Comparison of ENCODE assay signal across 10 mouse cellular contexts in genomic region chr10:76391786-76392185, GRCm38 (mm10). TPM values are rescaled to one million over a fixed set of nuclear protein-coding genes. Genes with fewer than 3 reads are reported as not detected.
DNase-seq lines count a peak whose midpoint lies in the region; ATAC-seq and TF ChIP-seq lines count a peak whose summit lies in the region.
"Had no signal": no experiment of that assay in that cellular context is flagged by ENCODE, and none has a peak within 500 bp of the region (broad histone marks: within the 10 kb centered on the region; RNA-seq: fewer than 3 reads in every experiment).

No protein-coding gene starts in this region.

- no peaks in the 10 kb centered on the region for H3K9me3 ChIP-seq in kidney, embryonic 15.5 days (replicated peaks)
- H3K9me3 ChIP-seq in MEL (replicated peaks; ENCODE audit: insufficient read depth, low read length), result no peaks in the 10 kb centered on the region
- H3K9me3 ChIP-seq: embryonic facial prominence, embryonic 15.5 days had no signal

- no peaks in the 10 kb centered on the region for H3K27me3 ChIP-seq in kidney, adult 2 months (replicated peaks; ENCODE audit: control insufficient read depth, insufficient read depth, low read length)
- H3K27me3 ChIP-seq in kidney, embryonic 15.5 days, result no peaks in the 10 kb centered on the region
- no peaks in the 10 kb centered on the region for H3K27me3 ChIP-seq in MEL (ENCODE audit: control insufficient read depth in 1 of 2, insufficient read depth in 2 of 2, low read length in 2 of 2)
- H3K27me3 ChIP-seq in cerebellum, adult 2 months (ENCODE audit: control insufficient read depth, insufficient read depth, low read length), result no peaks in the 10 kb centered on the region
- H3K27me3 ChIP-seq: embryonic facial prominence, embryonic 15.5 days had no signal

- TF ChIP-seq RAD21 in MEL (IDR thresholded peaks at IDR 0.05; ENCODE audit: low read depth, low read length), result no peak

- no peak overlapping the region for H3K4me2 ChIP-seq in kidney, embryonic 15.5 days
- H3K4me2 ChIP-seq: embryonic facial prominence, embryonic 15.5 days had no signal

- WGBS in kidney, adult 2 months, result 86% methylated on average over 9 of the region's 9 CpGs
- 88% methylated on average over 9 of the region's 9 CpGs for WGBS in kidney, embryonic 15.5 days
- WGBS in cerebellum, adult 2 months, result 76% methylated on average over 9 of the region's 9 CpGs
- WGBS in olfactory bulb, adult 2 months, result 86% methylated on average over 9 of the region's 9 CpGs

- H3K9ac ChIP-seq in kidney, embryonic 15.5 days, result no peak overlapping the region
- no peak overlapping the region for H3K9ac ChIP-seq in MEL (ENCODE audit: control insufficient read depth, low read depth, low read length, poor library complexity, severe bottlenecking)
- H3K9ac ChIP-seq: embryonic facial prominence, embryonic 15.5 days had no signal

- TF ChIP-seq EP300 in MEL (IDR thresholded peaks at IDR 0.05; ENCODE audit: low read depth in 1 of 2, low read length in 2 of 2), result no peak

- H3K27ac ChIP-seq in kidney, adult 2 months (ENCODE audit: insufficient read depth, low read depth, low read length), result no peak overlapping the region
- no peak overlapping the region for H3K27ac ChIP-seq in kidney, embryonic 15.5 days
- no peak overlapping the region for H3K27ac ChIP-seq in MEL (ENCODE audit: control insufficient read depth, low read depth, low read length)
- H3K27ac ChIP-seq in cerebellum, adult 2 months (ENCODE audit: insufficient read depth, low read length), result no peak overlapping the region
- H3K27ac ChIP-seq in olfactory bulb, adult 2 months (ENCODE audit: insufficient read depth, low read depth, low read length), result no peak overlapping the region
- H3K27ac ChIP-seq: embryonic facial prominence, embryonic 15.5 days had no signal

- H3K4me1 ChIP-seq in kidney, adult 2 months (ENCODE audit: control insufficient read depth, insufficient read depth, low read length), result no peaks in the 10 kb centered on the region
- H3K4me1 ChIP-seq in kidney, embryonic 15.5 days, result no peaks in the 10 kb centered on the region
- no peaks in the 10 kb centered on the region for H3K4me1 ChIP-seq in MEL (ENCODE audit: control insufficient read depth in 1 of 2, insufficient read depth in 2 of 2, low read length in 2 of 2)
- H3K4me1 ChIP-seq in cerebellum, adult 2 months (ENCODE audit: control insufficient read depth, insufficient read depth, low read length), result no peaks in the 10 kb centered on the region
- no peaks in the 10 kb centered on the region for H3K4me1 ChIP-seq in olfactory bulb, adult 2 months (ENCODE audit: control insufficient read depth, insufficient read depth, low read length)
- H3K4me1 ChIP-seq: embryonic facial prominence, embryonic 15.5 days had no signal

- peak; percentile 50 for DNase-seq in kidney, adult 2 months
- DNase-seq in MEL (ENCODE audit: low read depth, low spot score), result peak; percentile 17
- peak; percentile 48 to 62 for DNase-seq in cerebellum, adult 2 months
- peak; percentile 20 for DNase-seq in hindlimb bud, embryonic 11.5 days (ENCODE audit: extremely low spot score, low read depth, low spot score)
- no peak for DNase-seq in right cerebral cortex, adult 18-20 months
- no peak for DNase-seq in ovary, postnatal 36 days (ENCODE audit: low spot score)

- TF ChIP-seq CTCF in kidney, adult 2 months (conservative IDR thresholded peaks at IDR 0.05; ENCODE audit: insufficient read depth, insufficient read length, low read depth, low read length), result peak; percentile 59
- peak; percentile 44 to 65 (median 61) for TF ChIP-seq CTCF in MEL (IDR thresholded peaks at IDR 0.05 in 2 of 3, conservative IDR thresholded peaks at IDR 0.05 in 1 of 3; ENCODE audit: control insufficient read depth in 1 of 3, insufficient read depth in 1 of 3, low read depth in 2 of 3, low read length in 3 of 3, poor library complexity in 1 of 3, severe bottlenecking in 1 of 3)
- TF ChIP-seq CTCF in cerebellum, adult 2 months (IDR thresholded peaks at IDR 0.05; ENCODE audit: borderline replicate concordance, insufficient read depth, low read depth, low read length), result peak; percentile 72
- TF ChIP-seq CTCF in olfactory bulb, adult 2 months (IDR thresholded peaks at IDR 0.05; ENCODE audit: insufficient read depth, low read depth, low read length), result 0 out of 2 replicates have a peak, but pooled peaks have one; percentile 27

- TF ChIP-seq POLR2A in kidney, adult 2 months (IDR thresholded peaks at IDR 0.05; ENCODE audit: low read depth, low read length), result no peak
- no peak for TF ChIP-seq POLR2A in MEL (IDR thresholded peaks at IDR 0.05; ENCODE audit: control insufficient read depth in 1 of 2, insufficient read depth in 1 of 2, low read depth in 1 of 2, low read length in 2 of 2, poor library complexity in 1 of 2)
- TF ChIP-seq POLR2A in cerebellum, adult 2 months (IDR thresholded peaks at IDR 0.05; ENCODE audit: borderline replicate concordance, insufficient read depth, low read length), result no peak
- TF ChIP-seq POLR2A in olfactory bulb, adult 2 months (IDR thresholded peaks at IDR 0.05; ENCODE audit: insufficient read depth, low read depth, low read length), result no peak

- ATAC-seq in kidney, embryonic 15.5 days (replicated peaks; ENCODE audit: low FRiP score), result no peak

- no peak overlapping the region for H3K4me3 ChIP-seq in kidney, adult 2 months (ENCODE audit: insufficient read depth, low read depth, low read length)
- no peak overlapping the region for H3K4me3 ChIP-seq in kidney, embryonic 15.5 days (replicated peaks)
- H3K4me3 ChIP-seq in MEL (ENCODE audit: control insufficient read depth in 1 of 2, insufficient read depth in 1 of 2, low read depth in 2 of 2, low read length in 2 of 2), result no peak overlapping the region
- H3K4me3 ChIP-seq in cerebellum, adult 2 months (replicated peaks; ENCODE audit: insufficient read depth, low read depth, low read length), result no peak overlapping the region
- no peak overlapping the region for H3K4me3 ChIP-seq in olfactory bulb, adult 2 months (ENCODE audit: insufficient read depth, low read depth, low read length)
- H3K4me3 ChIP-seq: embryonic facial prominence, embryonic 15.5 days had no signal

- H3K36me3 ChIP-seq in kidney, adult 2 months (ENCODE audit: control insufficient read depth, insufficient read depth, low read length), result peaks cover 2% of the 10 kb centered on the region
- H3K36me3 ChIP-seq in kidney, embryonic 15.5 days, result peaks cover 88% of the 10 kb centered on the region
- peaks cover 0 to 30% of the 10 kb centered on the region in 2 experiments; a peak in 2 of 4 replicates for H3K36me3 ChIP-seq in MEL (ENCODE audit: control insufficient read depth in 1 of 2, insufficient read depth in 2 of 2, low read length in 2 of 2)

- no peaks in the 10 kb centered on the region; the same call in 1 of the 2 replicates for H3K79me2 ChIP-seq in MEL (ENCODE audit: control insufficient read depth, insufficient read depth, low read length, poor library complexity)

TF ChIP-seq in MEL, 35 proteins besides CTCF, POLR2A, EP300 and RAD21 (continues in another document):
- TF ChIP-seq ZNF384 (IDR thresholded peaks at IDR 0.05; ENCODE audit: low read depth, low read length) (no peak), MAFK (IDR thresholded peaks at IDR 0.05; ENCODE audit: borderline replicate concordance, low read depth, low read length) (no peak), CHD2 (IDR thresholded peaks at IDR 0.05; ENCODE audit: low read length) (no peak), TCF12 (IDR thresholded peaks at IDR 0.05; ENCODE audit: low read depth, low read length) (no peak), ZKSCAN1 (IDR thresholded peaks at IDR 0.05; ENCODE audit: low read depth, low read length) (no peak), KAT2A (conservative IDR thresholded peaks at IDR 0.05; ENCODE audit: low read depth, low read length) (no peak), RCOR1 (IDR thresholded peaks at IDR 0.05; ENCODE audit: low read depth, low read length) (no peak), MEF2A (IDR thresholded peaks at IDR 0.05; ENCODE audit: extremely low read depth, insufficient replicate concordance, low read depth, low read length, poor library complexity, severe bottlenecking) (no peak)

RNA-seq across cellular contexts. Expression of gene Dip2a, which starts 46.7 kb away (rescaled TPM):
- polyA plus RNA-seq in kidney, adult 2 months (2012; rRNA removed), result 13.2 and 15.0 TPM in 2 replicates
- polyA plus RNA-seq in kidney, embryonic 15.5 days (2015; fragmentation: Nextera tagmentation; extraction: Ambion mirVana), result 9.7 and 11.3 TPM in 2 replicates
- total RNA-seq in MEL (2012; rRNA removed), result 2.6 and 2.8 TPM in 2 replicates
- 1 to 10 TPM in 1 of 2 experiments, not detected in 1; 5.7 TPM for polyA plus RNA-seq in MEL (2012; ENCODE audit: insufficient read depth in 1 of 2, insufficient read length in 2 of 2, low read depth in 1 of 2, low replicate concordance in 2 of 2, missing spikeins in 1 of 2)
- polyA plus RNA-seq in cerebellum, adult 2 months (2012; rRNA removed), result 68.2 and 80.4 TPM in 2 replicates
- polyA plus RNA-seq in olfactory bulb, adult 2 months (2012; ENCODE audit: insufficient read depth, insufficient read length, low replicate concordance, missing spikeins), result not detected in 2 replicates

RNA-seq across cellular contexts. Expression of gene AC141477.1, which starts 48.5 kb away (rescaled TPM):
- not detected in 2 replicates for polyA plus RNA-seq in kidney, adult 2 months (2012; rRNA removed)
- polyA plus RNA-seq in kidney, embryonic 15.5 days (2015; fragmentation: Nextera tagmentation; extraction: Ambion mirVana), result not detected in 2 replicates
- not detected in 2 replicates for total RNA-seq in MEL (2012; rRNA removed)
- polyA plus RNA-seq in MEL (2012; ENCODE audit: insufficient read depth in 1 of 2, insufficient read length in 2 of 2, low read depth in 1 of 2, low replicate concordance in 2 of 2, missing spikeins in 1 of 2), result under 1 TPM in 1 of 2 experiments, not detected in 1; 0.70 TPM
- not detected in 2 replicates for polyA plus RNA-seq in cerebellum, adult 2 months (2012; rRNA removed)
- not detected in 2 replicates for polyA plus RNA-seq in olfactory bulb, adult 2 months (2012; ENCODE audit: insufficient read depth, insufficient read length, low replicate concordance, missing spikeins)
- total RNA-seq: left cerebral cortex, postnatal 25 days had no signal
- polyA plus RNA-seq: embryonic facial prominence, embryonic 15.5 days had no signal

RNA-seq across cellular contexts. Expression of gene Pcnt, which starts 50.8 kb away (rescaled TPM):
- 14.6 and 14.9 TPM in 2 replicates for polyA plus RNA-seq in kidney, adult 2 months (2012; rRNA removed)
- 13.4 and 16.9 TPM in 2 replicates for polyA plus RNA-seq in kidney, embryonic 15.5 days (2015; fragmentation: Nextera tagmentation; extraction: Ambion mirVana)
- 30.7 and 34.1 TPM in 2 replicates for total RNA-seq in MEL (2012; rRNA removed)
- polyA plus RNA-seq in MEL (2012; ENCODE audit: insufficient read depth in 1 of 2, insufficient read length in 2 of 2, low read depth in 1 of 2, low replicate concordance in 2 of 2, missing spikeins in 1 of 2), result 10 to 100 TPM; 36.4 to 51.3 TPM
- 31.3 and 35.5 TPM in 2 replicates for polyA plus RNA-seq in cerebellum, adult 2 months (2012; rRNA removed)
- not detected in 2 replicates for polyA plus RNA-seq in olfactory bulb, adult 2 months (2012; ENCODE audit: insufficient read depth, insufficient read length, low replicate concordance, missing spikeins)

RNA-seq across cellular contexts. Expression of gene 2610028H24Rik, which starts 57.1 kb away (rescaled TPM):
- 0.08 and 0.12 TPM in 2 replicates for polyA plus RNA-seq in kidney, adult 2 months (2012; rRNA removed)
- polyA plus RNA-seq in kidney, embryonic 15.5 days (2015; fragmentation: Nextera tagmentation; extraction: Ambion mirVana), result not detected in 2 replicates
- 0.13 and 0.15 TPM in 2 replicates for total RNA-seq in MEL (2012; rRNA removed)
- polyA plus RNA-seq in MEL (2012; ENCODE audit: insufficient read depth in 1 of 2, insufficient read length in 2 of 2, low read depth in 1 of 2, low replicate concordance in 2 of 2, missing spikeins in 1 of 2), result under 1 TPM in 1 of 2 experiments, not detected in 1; 0.10 TPM
- not detected in 2 replicates for polyA plus RNA-seq in cerebellum, adult 2 months (2012; rRNA removed)
- polyA plus RNA-seq in olfactory bulb, adult 2 months (2012; ENCODE audit: insufficient read depth, insufficient read length, low replicate concordance, missing spikeins), result not detected in 2 replicates
- total RNA-seq: left cerebral cortex, postnatal 25 days had no signal

Comparison
In these comparisons a context has a peak if more than half of its experiments do, and no peak if none do; other contexts are left out.
1. DNase-seq: peak in kidney, adult 2 months (single experiment), MEL (single experiment), cerebellum, adult 2 months (2 of 2) and hindlimb bud, embryonic 11.5 days (single experiment); none in right cerebral cortex, adult 18-20 months (single experiment) and ovary, postnatal 36 days (single experiment).
2. RNA of gene Pcnt, which starts 50.8 kb away (polyA plus RNA-seq): 36.4 to 51.3 TPM in MEL, 31.3 to 35.5 TPM in cerebellum, adult 2 months, 13.4 to 16.9 TPM in kidney, embryonic 15.5 days and 14.6 to 14.9 TPM in kidney, adult 2 months; not detected in olfactory bulb, adult 2 months; every median in the first group is over 10 times any median in the second.
3. Peak in every context shown above with its lines, with median percentiles within 50 percentile points of each other: CTCF ChIP-seq.